Mouse (Mus musculus) left cerebral cortex, postnatal 36 days (tissue): ENCODE measurements at regions not wholly inside any gene's neighbourhood (a gene's known extent, or its start where the extent isn't known, plus 50 kb on each side); places are given as distances from the start of the nearest gene placed in this dataset.
"Not testable (repeated sequence)": the region's sequence is repeated elsewhere in the genome, so short reads cannot be mapped to it uniquely, and the experiment has no call there.

Experiments used
- DNase-seq, 2 experiments: peaks; one replicate each; pipeline ENCODE4 v3.0.0; 2021 to 2022; ENCODE audit warnings: low spot score in 2 of 2, mixed read lengths in 1 of 2
- intact Hi-C: fragments of 180-260 bp; cut with DNase I; formaldehyde crosslinking; loops from one replicate; pipeline ENCODE4 v1.15.1; 2025

DNA sequence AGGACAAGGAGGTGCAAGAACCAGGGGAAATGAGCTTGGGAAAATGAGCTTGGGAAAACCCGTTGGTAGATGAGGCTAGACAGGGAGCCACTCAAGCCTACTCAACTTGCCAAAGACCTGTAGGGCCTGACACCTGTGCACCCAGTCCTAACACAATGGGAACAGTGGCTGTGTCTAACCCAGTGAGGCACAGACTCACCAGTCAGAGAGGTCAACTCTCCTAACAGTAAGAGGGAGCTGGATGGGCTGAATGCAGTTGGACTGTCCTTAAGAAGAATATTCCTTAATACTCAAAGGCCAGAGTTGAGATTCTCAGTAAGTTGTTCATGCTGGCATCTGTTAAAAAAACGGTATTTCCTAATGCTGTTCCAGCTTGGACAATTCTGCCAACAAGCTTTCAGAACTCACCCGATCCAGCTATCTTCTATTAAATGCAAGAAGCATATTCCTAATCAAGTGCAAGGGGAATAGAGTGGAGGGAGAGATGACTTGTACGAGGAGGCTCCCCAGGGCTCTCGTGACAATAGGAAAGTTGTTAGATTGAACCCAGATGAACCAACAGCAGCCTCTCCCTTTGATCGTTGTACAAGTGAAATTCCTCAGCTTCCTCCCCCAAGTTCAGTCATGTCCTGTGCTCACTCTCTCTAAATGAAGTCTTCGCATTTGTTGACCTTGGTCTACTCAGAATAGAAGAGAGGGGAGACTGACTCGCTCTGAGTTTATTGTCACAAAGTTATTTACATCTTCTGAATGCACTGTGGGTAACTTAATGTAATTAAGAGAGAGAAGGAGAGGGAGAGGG, 187.2 kb downstream of the Cdca7 start:
- DNase-seq, result no peak
- intact Hi-C loops, result no loop called here

DNA sequence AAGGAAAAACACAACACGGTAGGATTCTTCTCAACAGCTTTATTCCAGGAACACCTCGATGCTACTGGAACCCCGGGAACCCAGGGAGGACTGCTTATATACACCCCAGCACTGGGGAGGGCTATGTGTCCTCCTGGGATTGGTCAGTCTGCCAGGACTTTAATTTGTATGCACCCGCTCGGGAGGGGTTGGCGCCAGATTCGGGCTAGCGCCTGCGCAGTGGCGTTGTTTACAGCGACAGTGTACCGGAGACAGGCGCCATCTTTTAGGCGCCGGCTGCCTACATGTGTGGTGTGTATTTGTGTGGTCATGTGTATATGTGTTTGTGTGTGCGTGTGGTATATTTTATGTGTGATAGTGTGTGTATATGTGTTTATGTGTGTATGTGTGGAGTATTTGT, 191.4 kb downstream of the Cdca7 start:
- DNase-seq, intact Hi-C loops: not testable (repeated sequence)

DNA sequence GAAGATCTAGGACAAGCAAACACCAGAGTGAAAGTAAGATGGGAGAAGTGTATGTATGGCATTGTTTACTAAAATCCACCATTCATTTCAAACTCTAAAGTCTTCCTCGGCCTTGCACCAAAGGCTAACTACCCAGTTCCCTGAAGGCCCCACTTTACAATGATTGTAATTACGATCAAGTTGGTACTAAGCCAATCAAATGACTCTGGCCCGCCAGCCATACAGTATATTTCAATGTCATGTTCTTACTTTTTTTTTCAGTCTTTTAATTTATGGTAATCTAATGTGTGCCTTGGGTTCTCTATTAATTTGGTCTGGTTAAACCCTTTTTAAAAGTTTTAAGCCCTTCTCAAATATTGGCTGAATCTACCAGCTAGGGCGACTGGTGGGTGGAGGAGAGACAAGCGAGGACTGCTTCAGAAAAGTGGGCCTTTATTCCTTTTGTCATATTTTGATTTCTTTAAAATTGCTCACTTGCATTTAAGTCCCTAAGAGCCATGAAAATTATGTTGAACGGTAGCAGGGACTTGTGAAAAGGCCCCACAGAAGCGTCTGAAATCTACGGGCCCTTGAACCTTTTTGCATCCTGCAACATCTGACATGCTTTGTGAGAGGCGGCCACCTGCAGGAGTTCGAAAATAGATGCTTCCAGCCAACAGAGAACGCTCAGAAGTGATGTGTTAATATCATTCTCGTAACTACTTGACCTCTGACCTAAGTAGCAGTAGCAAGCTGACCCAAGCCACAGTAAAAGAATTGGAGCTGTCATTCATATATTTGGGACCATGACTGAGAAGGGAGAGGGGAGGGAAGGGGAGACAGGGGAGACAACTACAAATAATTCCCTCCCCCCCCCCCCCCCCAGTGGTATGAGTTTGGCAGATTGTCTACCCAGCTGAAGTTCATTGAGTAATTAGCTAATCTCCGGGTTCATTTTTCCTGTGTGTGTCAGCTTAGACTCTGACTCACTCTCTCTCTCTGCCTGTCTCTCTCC, 197.2 kb downstream of the Cdca7 start:
- intact Hi-C loops, result no loop called here
- DNase-seq, result no peak

DNA sequence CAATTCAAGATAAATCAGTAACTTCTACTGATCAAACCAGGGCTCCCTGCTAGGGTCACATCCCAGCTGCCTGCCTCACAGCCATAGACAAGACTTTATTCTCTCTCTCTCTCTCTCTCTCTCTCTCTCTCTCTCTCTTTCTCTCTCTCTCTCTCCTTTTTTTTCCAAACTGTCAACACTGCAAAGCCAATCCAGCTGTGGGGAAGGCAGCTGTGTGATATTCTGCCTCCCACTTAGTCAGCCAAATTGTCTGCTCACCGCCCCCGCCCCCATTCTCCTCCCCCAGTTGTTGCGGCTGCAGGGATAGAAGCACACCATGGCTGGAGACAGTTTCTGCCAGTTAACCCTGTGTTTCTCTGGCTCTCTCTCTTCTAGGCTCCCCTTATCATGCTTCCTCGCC, 198.3 kb downstream of the Cdca7 start:
- intact Hi-C loops, result no loop called here
- DNase-seq, result peak in 1 of 2 experiments; percentile 9

DNA sequence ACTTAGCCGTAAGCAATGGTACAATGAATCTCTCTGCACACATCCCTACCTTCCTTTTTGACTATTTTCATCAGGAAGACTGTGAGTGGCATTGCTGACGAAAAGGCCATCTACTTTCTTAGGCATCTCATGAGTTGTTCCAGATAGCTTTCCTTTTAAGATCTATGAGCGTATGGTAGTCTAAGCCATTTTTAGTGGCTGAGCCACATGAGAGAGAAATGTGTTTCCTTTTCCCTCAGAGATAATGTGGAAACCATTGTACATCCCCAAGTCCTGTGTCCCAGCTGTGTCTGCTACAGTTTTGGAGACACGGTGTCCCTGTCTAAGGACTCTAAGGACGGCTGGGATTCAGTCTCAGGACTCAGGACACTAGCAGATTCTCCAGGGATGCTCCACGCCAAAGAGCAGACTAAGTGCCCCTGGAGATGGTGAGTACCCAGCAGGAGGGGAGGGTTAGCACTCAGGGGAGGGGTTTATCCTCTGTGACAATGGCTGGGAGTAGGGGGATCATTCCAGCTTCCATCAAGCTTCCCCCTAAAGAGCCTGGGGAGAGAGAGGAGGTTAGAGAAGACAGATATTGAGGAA, 199.0 kb downstream of the Cdca7 start:
- no peak for DNase-seq
- intact Hi-C loops, result no loop called here

DNA sequence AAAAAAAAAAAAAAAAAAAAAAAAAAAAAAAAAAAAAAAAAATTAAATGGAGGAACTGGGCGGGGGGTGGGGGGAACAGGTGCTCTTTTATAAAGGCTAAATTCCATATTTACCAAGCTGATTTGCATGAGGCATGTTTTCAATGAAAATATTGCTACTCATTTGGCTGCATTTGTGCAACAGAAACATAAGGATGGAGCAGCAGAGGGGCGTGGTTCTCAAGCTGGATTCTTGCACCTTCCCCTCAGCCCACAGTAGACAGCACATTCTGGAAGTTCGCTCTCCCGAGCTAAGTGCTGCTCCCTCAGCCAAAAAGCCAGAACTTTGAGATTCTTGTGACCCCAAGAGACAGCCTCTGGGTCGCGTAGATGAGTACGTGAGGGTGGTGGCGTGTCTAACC, 201.8 kb downstream of the Cdca7 start:
- DNase-seq, result no peak

DNA sequence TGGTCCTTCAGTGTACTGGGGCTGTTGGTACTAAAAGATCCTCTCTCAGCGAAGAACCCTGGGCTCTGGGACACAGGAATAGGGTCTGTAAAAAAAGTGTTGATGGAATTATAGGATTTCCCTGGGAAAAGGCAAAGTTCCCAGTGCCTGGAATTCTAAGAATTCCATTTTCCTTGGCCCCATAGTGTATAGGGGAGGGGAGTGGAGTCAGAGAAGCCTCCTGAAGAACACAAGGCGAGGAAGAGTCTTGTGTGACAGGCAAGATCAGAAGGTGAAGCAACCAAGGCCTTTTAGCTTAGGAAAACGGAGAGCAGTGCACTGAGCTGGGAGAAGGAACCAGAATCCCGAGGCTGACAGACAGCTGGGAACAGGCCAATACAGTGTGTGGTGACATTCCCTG, 212.1 kb downstream of the Cdca7 start:
- intact Hi-C loops, result no loop called here
- DNase-seq, result no peak

More for the DNA sequence above, 201.8 kb downstream of the Cdca7 start:
- intact Hi-C loops, result no loop called here

DNA sequence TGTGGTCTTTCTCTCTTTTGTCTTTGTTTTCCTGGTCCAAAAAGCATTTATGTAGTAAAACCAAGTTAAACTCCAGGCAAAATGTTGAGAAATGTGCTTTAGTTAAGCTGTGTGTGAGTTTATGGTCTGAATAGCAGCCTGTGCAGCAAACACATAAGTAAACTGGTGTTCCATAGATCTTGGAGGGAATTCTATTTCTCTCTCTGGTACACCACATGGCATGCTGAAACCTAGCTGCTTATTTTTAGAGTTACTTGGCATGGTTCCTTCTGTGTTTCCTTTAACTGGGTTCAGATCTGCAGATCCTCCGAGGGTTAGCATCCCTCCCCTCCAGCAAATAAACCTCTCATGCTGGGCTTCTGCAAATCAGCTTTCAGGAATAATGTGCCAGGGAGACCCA, 225.1 kb downstream of the Cdca7 start:
- intact Hi-C loops, result no loop called here
- DNase-seq, result no peak

DNA sequence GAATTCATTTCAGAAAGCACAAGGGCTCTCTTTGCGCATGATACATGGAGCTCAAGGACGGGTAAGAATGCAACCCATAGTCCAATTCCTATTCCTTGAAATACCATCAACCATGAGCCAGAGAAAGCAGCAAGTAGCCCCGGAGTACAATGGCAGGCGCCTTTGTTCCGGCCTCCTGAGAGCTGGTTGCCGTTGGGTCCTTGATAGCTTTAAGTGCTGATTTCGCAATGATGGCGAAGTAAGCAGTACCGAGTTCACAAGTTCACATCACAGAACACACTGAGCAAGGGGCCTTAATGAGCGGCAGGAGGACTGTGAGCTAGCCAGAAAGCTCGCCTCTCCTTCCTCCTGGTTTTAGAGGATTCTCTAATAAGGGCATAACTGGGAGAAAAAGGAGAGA, 227.3 kb downstream of the Cdca7 start:
- intact Hi-C loops, result no loop called here
- no peak for DNase-seq

DNA sequence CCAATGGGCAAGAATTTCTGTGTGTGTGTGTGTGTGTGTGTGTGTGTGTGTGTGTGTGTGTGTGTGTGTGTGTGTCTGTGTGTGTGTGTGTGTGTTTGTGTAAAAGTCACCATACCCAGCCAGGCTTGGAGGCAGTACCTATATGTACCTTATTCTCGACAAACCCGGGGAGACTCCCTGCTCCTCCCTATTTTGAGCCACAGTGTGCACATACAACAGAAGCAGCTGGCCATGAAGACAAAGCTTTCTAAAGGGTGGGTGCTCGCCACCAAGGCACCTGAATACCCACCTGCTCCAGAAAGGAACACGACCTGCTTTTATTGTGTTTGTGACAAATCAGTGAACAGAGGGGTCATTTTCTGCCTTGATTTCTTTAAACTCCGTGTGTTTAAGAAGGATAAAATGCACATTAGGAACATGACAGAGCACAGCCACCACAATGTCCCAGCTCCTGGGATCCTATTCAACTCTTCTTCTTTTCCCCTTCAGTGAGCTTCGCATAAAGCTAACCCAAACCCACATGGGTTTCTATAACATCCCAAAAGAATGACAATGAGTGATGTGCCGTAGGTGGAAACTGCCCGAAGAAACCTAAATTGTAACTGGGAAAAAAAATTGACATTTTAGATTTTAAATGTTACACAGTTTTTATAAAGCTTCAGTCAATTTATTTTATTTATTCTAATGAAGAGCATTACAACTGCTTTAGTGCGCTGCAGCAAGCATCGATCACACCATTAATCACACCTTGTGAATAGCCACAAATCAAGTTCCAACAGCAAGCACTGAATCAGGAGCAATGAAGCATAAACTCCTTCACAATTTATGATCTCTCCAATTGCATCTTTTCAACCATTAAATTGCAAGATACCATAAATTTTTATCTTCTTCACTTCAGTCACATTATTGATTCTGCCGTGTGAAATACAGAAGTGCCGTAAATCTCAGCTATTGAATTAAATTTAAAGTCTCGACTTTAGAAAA, 232.0 kb downstream of the Cdca7 start:
- intact Hi-C loops, result no loop called here
- no peak for DNase-seq

DNA sequence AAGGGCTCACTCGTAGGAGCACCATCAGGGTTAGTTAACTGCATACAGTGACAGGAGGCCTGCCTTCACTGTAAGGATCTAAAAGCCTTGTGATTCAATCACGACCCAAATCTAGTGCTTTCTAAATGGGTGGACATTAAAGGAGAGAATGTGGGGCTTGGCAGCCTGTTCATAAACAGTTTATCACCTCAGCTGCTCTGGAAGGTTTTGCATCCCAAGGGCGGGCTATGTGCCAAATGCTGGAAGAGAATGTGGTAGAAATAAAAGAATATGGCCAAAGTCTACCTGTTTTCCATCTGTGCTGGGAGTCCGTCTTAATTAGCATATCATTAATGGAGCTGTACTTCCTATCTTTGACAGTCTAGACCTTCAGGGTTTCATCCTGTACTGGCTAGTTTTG, 241.0 kb downstream of the Cdca7 start:
- no peak for DNase-seq
- intact Hi-C loops, result no loop called here

DNA sequence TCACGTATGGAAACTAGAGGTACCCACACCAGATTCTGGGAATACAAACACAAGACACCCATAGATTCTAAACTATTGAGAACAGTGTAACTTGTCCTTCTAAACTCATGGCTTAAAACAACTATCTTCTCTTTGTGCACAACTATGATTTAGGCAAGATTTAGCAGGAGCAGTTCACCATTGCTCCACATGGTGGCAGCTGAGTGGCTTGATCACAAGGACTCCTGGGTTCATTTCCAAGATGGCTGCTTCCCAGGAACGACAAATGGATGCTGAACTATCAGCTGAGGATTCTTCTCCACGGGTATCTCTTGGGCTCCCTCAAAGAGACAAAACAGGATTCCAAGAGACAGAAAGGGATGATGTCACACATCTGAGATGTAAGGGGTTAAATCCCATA, 251.5 kb downstream of the Sp3 start:
- intact Hi-C loops, result loop anchor here (10.0 kb wide), 1 partner anchor 536 kb away; no protein-coding TSS in a partner anchor
- DNase-seq, result peak in 1 of 2 experiments; percentile 19

DNA sequence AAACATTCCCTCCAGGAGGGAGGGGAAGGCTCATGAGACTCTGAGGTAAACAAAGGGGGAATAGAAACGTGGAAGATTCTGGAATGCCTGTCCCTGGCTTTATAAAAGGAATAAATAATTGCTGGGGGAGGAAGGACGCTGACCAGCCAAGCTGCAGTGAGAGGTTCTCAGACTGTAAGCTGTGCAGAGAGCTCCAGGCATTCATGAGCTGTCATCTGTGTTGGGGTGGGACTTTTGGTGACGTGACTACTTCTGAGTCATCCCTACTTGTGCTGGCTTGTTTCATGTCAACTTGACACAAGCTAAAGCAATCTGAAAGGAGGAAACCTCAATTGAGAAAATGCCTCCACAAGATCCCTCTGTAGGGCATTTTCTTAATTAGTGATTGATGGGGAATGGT, 246.9 kb downstream of the Sp3 start:
- DNase-seq, result no peak
- intact Hi-C loops, result no loop called here

DNA sequence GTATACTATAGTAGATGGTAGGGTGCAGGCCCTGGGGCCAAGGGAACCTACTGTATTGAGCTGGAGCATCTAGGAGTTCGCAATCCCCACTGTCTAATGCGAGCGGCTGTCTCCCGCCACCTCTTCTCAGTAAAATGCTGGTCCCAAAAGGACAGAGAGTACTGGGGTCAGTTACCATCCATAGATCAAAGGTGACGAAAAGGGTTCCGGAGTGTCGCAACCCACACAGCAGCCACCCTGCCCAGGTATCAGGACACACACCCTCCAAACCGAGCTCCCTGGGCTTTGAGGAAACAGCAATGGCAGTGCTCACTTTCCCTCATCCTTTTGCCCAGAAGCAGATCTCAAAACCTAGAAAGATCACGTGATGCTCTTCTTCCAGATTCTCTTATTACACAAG, 245.2 kb downstream of the Sp3 start:
- DNase-seq, result no peak
- intact Hi-C loops, result no loop called here

DNA sequence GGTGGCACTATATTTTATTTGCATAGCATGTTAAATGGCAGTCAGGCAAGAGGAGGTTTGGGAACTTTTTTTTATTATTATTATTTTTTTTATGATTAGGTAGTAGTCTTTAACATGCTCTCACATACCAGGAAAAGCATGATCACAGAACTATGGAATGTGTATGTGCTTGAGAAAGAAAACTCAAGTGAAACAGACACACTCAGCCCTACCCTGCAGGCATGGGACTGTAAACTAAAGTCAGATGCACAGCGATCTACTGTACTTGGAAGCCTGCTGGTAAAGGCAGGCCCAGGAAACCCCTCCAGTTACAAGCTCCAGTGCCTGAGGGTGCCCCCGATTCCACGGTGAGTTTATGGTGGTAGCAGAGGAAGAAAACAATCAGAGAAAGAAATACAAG, 243.6 kb downstream of the Sp3 start:
- DNase-seq, result no peak
- intact Hi-C loops, result no loop called here

DNA sequence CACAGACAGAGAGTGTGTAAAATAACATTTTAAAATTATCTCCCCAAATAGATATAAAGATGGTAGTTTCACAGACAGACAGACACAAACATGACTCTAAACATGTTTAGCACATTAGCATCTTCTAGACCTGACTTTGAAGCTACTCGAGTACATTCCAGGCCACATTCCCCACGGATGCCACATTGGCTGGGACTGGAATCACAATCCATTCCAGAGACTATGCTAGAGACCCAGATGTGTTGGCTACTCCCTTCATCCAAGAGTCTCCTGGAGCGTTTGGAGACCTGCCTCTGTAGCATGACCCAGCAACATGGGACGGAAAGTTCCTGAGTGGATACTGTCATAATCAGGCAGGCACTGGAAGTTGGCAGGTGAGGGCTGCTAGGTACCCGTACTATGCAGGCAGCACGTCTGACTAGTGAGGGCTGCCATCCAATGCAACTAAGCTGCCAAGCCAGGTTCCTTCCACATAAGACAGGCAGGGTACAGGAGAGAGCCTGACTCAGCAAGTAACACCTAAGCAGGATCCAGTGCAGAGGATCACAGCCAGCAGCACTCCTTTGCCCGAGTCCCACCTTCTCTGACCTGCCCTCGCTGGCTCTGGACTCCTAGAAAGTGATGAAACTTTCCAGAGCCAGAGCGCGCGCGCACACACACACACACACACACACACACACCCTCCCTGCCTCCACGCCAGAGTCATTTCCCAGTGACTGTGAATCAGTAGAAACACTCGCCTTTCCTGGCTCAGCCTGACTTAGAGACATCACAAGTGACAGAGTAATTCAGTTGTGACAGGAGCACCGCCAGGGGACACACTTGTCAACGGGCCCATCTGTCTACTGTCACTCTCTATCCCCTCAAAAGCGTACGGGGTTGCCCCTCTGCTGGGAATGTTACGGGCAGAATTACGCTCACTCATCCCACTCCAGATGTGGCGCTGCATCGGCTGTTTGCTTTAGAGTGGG, 239.6 kb downstream of the Sp3 start:
- intact Hi-C loops, result no loop called here
- no peak for DNase-seq

DNA sequence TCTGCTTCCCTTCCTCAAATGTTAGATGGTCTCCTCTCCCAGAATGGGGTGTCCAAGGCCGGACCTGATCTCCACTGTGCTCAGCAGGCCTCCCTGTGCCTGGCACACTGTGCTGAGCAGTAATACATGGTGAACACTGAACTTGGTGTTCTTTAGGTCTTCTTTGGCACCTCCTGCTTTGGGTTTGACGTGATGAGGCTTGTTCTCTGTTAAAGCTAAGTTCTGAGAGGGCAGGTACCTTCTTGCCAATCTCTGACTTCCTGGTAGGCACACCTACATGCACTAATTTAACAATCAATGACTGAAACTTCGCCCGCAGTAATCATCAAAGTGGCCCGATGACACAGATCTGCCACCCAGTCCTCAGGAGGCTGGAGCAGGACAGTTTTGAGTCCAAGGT, 238.5 kb downstream of the Sp3 start:
- DNase-seq, result no peak
- intact Hi-C loops, result no loop called here

DNA sequence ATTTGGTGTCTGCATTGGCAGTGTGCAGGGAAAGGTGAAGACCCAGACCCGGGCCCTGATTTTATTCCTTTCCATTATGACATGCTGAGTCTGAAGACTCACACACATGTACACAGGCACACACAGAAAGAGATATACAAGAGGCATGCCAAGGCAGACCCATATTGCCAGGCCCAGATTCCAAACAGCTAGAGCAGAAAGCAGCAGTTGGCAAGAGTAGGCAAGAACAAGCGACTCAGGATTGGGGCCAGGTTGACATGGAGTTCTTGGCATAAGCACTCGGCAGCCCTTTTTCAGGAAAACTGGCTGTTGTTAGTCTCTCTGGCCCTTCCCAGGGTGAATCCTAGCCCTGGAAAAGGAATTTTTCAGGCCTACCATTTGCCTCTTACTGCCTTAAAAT, 236.6 kb downstream of the Sp3 start:
- intact Hi-C loops, result no loop called here
- no peak for DNase-seq
